Mouse (Mus musculus): Measurements from ENCODE around the gene Tdrd9.
"Not testable (repeated sequence)": the region's sequence is repeated elsewhere in the genome, so short reads cannot be mapped to it uniquely, and the experiment has no call there.

Gene Tdrd9

GRCm38 (mm10) chr12:111971231-111971686 is at the start of gene Tdrd9:
Gene Tdrd9 (plus strand): TSS chr12:111971559.
- DNase-seq = no peak

DNA sequence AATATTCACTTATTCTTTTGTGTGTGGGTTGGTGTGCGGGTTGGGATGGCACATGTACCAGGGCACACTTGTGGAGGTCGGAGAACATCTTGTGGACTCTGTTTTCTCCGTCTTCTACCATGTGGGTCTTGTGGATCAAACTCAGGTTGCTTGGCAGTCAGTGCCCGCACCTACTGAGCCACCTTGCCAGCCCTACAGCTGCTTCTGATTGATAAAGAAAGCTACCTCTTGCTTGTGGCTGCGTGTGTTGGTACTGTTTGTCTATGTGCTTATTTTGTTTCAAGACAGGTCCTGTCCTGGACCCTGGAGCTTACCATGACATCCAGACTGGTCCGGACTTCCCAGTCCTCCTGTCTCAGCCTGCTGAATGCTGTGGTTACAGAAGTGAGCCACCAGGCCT is 48.2 kb upstream of the Tdrd9 start:
- DNase-seq = no peak

- no peak for DNase-seq
Measured at GRCm38 (mm10) chr12:111927338-111927737, 44.0 kb upstream of the Tdrd9 start.

GRCm38 (mm10) chr12:111928411-111928966 is 42.9 kb upstream of the Tdrd9 start:
- no peak for DNase-seq

DNA sequence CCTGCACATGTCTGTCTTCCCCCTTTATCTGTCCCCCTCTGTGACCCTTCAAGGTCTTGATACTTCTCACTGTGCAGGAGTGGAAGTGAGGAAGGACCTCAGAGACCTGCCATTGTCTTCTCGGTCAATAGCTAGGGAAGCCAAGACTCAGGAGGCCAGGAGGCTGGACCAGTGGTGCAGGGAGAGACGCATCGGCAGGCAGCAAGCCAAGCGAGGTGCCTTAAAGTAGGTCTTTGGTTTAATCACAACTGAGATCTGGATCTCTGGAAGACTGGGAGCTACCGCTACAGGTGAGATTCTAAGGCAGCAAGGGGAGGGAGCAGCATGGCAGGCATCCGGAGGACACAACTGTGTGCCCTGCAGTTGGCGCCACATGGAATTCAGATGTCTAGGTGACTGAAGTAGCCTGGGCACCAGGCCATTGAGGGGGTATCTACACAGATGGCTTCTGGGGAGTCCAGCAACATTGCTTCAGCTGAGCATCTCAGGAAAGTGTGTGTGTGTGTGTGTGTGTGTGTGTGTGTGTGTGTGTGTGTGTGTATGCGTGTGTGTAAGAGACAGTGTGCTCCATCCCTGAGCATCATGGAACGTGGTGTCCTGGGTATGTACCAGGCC is 39.8 kb upstream of the Tdrd9 start:
- DNase-seq = no peak

DNA sequence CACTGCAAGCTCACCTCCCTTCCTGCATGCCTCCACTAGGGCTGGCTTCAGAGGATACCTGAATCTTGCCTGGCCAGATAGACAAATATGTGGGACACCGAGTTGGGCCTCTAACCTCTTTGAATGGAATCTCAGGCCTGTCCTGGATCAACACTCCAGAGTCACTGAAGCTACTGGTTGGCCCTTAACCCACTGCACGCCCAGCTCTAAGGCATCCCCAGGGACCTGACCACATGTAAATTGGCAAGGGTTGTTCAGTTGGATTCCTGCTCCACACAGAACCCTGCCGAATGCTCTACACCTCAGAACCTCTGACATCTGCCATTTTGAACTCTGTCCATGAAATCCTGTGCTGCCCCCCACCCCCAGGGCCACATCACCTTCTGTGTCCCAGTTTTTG is 38.8 kb upstream of the Tdrd9 start:
- no peak for DNase-seq

- peak; percentile 87 for DNase-seq
Measured at GRCm38 (mm10) chr12:111933032-111933704, 38.2 kb upstream of the Tdrd9 start.

DNA sequence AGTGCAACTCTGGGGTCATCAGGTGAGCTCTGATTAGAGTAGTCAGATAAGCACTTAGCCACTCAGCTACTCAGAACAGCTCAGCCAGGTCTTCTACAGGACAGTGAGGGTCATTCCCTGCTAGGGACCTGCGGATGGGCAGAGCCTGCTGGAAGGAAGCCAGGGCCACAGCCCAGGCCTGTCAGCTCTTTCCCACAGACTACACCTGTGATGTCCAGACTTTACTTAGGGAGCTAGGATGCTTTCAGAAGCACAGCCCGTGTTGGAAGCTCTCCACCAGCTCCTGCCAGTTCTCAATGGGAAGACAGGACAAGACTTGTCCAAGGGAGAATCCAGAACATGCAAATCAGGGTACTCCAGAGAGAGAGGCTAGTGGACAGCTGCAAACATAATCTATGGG is 37.4 kb upstream of the Tdrd9 start:
- no peak for DNase-seq

DNA sequence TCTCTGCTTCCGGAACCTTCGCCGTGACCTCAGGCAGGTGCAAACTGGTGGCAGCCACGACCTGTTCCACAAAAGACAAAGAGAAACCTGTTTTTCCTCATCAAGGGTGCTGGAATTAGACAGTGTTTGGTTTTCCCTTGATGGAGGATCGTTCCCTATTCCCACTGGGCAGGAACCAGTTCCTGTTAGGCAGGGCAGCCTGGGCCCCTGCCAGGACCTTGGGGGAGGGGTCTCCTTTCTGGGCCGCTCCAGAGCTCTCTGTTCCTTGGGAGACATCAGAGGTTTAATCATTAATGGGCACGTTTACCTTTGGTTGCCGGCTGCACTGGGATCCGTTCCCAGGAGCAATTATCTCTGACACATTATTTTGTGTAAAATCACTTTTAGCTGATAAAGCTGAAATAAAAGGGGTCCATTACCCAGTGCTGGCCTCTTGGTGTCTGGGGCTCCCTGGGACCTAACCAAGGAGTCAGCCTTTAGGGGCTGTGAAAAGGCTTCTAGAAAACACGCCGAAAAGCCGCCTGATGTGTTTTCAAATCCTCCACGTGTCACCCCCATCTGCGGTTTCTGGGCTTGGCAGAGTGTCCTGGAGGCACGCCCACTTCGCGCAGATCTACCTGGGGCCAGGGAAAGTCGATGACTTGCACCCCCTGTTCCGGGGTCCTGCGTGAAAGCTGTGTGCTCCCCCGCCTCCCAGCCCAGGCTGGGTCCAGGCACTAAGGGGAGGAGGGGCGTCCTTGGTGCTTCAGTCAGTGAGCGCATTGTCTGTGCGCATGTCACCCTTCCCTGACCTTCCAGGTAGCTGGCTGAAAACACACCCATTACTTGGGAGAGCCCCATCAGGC is 34.4 kb upstream of the Tdrd9 start:
- DNase-seq = peak; percentile 97

- no peak for DNase-seq
Measured at GRCm38 (mm10) chr12:111938623-111939177, 32.7 kb upstream of the Tdrd9 start.

GRCm38 (mm10) chr12:111943421-111944064 is 27.8 kb upstream of the Tdrd9 start:
- peak; percentile 61 for DNase-seq

- DNase-seq = not testable (repeated sequence)
Measured at GRCm38 (mm10) chr12:111944065-111944987, 27.0 kb upstream of the Tdrd9 start.

GRCm38 (mm10) chr12:111945115-111945514 is 26.2 kb upstream of the Tdrd9 start:
- peak; percentile 52 for DNase-seq

DNA sequence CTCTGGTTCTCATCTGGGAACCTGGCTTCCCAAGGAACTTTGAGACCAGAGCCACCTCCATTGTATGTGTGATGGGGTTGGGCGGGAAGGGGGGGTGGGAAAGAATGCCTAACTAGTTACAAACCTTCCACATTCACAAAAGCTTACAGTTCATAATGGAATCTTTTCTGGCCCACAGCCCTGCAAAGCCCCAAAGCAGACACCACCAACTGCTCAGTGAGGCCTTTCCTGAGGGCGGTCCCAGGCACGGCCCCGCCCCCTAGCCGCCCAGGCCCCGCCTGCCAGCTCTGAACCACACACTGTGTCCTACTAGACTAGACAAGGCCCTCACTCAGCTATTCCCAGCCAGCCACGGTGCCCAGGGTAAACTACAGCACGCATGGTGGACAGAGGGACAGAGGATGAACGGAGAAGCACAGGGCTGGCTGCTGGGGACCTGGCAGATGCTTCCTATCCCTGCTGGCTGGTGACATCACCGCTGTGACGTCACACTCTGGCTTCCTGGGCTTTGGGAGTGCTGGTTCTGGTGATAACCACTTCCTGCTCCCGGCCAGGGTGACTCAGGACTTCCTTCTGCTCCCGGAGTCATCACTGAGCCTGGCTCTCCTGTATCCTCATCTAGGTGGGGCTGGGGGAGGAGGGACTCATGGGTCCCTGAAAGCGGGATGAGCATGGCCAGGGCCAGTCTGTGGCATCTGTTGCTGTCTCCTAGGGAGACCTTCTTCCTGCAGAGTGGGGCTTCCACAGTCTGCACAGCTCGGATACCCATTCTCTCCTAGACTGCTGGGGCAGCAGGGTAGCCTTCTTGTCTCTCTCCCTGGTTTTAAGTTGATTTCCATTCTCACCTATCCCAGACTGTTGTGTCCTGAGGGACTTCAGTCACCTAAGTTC is 25.3 kb upstream of the Tdrd9 start:
- DNase-seq = not testable (repeated sequence)

DNA sequence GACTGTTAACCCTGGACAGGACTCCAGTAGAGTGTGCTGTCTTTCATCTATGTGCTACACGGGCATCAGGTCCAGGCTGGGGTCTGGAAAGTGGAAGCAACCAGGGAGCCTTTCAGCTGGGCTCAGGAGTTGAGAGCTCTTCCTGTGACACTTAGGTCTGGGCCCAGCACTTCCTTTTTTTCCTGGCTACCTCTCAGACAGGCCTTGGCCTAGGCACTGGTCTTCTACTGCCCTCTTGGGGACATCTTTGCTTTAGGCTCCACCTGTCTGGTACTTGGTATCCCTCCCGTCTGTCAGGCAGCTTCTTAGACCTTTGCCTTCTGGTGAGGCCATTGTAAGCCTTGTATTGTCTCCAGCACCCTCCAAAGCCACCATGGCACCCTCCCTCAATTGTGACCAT is 24.6 kb upstream of the Tdrd9 start:
- peak; percentile 89 for DNase-seq

DNA sequence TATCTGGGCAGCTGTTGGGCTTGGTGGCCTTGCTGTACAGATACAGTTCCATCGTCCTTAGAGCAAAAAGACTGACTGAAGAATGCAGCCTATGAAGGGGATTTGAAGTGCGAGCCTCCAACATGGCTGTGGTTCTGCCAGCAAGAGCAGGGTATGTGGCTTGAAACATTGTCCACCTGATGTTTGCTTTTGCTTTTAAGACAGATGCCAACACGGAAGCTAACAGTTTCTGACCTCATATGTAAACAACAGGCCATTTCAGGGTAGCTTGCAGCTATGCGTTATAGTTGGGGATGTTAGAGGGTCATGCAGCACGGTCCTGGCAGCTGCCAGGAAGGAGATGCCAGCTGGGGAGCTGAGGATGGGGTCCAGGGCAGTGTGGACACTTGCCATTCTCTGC is 20.9 kb upstream of the Tdrd9 start:
- no peak for DNase-seq

DNA sequence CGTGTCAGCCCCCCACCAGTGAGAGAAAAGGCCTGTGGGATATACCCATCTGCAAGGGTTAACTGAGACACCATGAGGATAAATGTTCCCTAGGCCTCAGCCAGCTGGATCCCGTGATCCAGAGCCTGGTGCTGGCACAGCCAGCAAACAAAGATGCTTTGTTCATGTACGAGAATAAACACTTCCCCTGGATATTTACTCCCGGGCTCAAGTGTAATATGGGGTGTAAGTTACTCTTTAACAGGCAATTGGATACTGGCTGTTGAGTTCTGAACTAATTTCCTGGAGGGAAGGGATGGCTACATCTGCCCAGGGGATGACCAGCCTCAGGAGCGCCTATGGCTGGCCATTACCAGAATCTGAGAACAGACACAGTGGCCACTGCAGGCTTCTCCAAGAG is 19.7 kb upstream of the Tdrd9 start:
- no peak for DNase-seq

GRCm38 (mm10) chr12:111956173-111956572 is 15.2 kb upstream of the Tdrd9 start:
- no peak for DNase-seq

DNA sequence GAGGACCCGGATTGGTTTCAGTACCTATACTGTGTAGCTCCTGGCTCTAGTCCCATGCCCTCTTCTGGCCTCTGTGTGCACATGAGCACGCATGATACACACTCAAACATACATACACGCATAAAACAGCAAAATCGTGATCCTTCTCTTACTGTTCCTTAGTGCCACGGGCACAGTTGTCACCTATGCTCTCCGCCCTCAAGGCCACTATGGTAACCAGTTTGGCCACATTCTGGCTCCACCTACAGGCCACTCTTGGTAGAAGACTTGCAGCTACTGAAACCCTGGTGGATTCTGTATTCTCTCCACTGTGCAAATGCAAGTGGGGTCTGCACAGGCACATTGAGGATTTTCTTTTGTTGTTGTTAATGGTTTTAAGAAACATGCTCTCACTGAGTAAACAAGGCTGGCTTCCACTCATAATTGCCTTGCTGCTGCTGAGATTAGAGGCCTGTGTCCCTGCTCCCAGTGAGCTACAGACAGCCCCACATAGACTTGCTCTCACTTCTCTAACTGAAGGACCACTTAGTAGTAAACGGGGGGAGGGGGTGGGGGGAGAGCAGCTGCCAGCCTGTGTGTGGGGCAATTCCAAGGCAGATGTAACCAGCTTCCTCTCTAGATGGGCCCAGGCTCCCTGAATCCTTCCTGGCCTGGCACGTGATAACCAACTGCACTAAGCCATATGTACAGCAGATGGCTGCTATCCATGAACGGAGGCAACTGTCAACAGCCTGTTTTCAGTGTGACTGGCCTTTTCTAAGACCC is 13.1 kb upstream of the Tdrd9 start:
- DNase-seq = peak; percentile 79

DNA sequence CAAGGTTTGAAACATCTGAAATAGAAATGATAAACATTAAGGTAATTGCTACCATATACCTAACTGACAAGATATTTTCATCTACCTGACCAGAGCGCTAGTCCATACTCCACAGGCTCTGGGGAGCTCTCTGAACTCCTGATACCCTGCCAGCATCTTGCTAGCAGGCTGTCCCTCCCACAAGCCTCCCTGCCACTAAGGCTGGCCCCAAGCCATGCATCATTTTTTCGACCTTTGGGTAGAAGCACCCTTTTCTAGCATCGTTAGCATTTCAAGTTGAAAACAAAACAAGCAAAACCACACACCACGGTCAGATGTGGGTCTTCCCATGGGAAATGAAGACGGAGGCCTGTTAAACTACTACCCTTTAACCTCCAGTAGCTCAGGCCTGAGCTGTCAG is 8.0 kb upstream of the Tdrd9 start:
- peak; percentile 73 for DNase-seq

Data from kidney, adult 9 months (tissue).